ENCODE assay signal across 7 mouse cellular contexts in genomic region chr8:123478456-123479218, GRCm38 (mm10). TPM values are rescaled to one million over a fixed set of nuclear protein-coding genes. Genes with fewer than 3 reads are reported as not detected.
DNase-seq lines count a peak whose midpoint lies in the region; ATAC-seq and TF ChIP-seq lines count a peak whose summit lies in the region.

No protein-coding gene starts in this region.

- no peaks in the 10 kb centered on the region for H3K27me3 ChIP-seq in liver, adult 2 months (ENCODE audit: control insufficient read depth, insufficient read depth, low read length)
- H3K27me3 ChIP-seq in forebrain, embryonic 14.5 days (replicated peaks; ENCODE audit: control insufficient read depth, insufficient read depth, low read length), result no peaks in the 10 kb centered on the region
- no peaks in the 10 kb centered on the region for H3K27me3 ChIP-seq in liver, embryonic 14.5 days (ENCODE audit: control insufficient read depth, insufficient read depth, low read length)
- H3K27me3 ChIP-seq in neural tube, embryonic 13.5 days, result no peaks in the 10 kb centered on the region

- peaks cover 12% of the 10 kb centered on the region; the same call in 1 of the 2 replicates for H3K79me2 ChIP-seq in liver, adult 2 months (ENCODE audit: control insufficient read depth, insufficient read depth, low read length)

- peak; percentile 25 for DNase-seq in liver, adult 2 months (ENCODE audit: extremely low read depth, low read depth, low spot score)
- no peak for DNase-seq in liver
- peak; percentile 48 for DNase-seq in brain, adult 2 months (ENCODE audit: low read depth, low spot score)
- DNase-seq in forebrain, embryonic 14.5 days (ENCODE audit: low spot score), result peak; percentile 23
- peak in 2 of 3 experiments; percentile 12 to 52 for DNase-seq in liver, embryonic 14.5 days (ENCODE audit: low read depth in 3 of 3, low spot score in 3 of 3)
- no peak for DNase-seq in left cerebral cortex, postnatal 4 days

- 25% methylated on average over 16 of the region's 16 CpGs for WGBS in liver, adult 2 months
- WGBS in forebrain, embryonic 14.5 days, result 37% methylated on average over 16 of the region's 16 CpGs
- 29% methylated on average over 16 of the region's 16 CpGs for WGBS in liver, embryonic 14.5 days (ENCODE audit: insufficient replicate concordance)
- WGBS in neural tube, embryonic 13.5 days, result 38% methylated on average over 16 of the region's 16 CpGs

- TF ChIP-seq EP300 in liver, embryonic 14.5 days (IDR thresholded peaks at IDR 0.05; ENCODE audit: low read depth), result no peak

- peak overlapping the region; percentile 83 for H3K4me2 ChIP-seq in forebrain, embryonic 14.5 days (ENCODE audit: low read length)
- peak overlapping the region; percentile 79 for H3K4me2 ChIP-seq in liver, embryonic 14.5 days (ENCODE audit: low read depth)
- peak overlapping the region; percentile 69 for H3K4me2 ChIP-seq in neural tube, embryonic 13.5 days

- ATAC-seq in forebrain, embryonic 14.5 days, result peak; percentile 1; the same call in 1 of the 2 replicates
- peak; percentile 3 for ATAC-seq in liver, embryonic 14.5 days (ENCODE audit: insufficient read depth)
- ATAC-seq in neural tube, embryonic 13.5 days (ENCODE audit: low read depth), result no peak

- H3K4me3 ChIP-seq in liver, adult 2 months (ENCODE audit: insufficient read depth, low read depth, low read length), result peak overlapping the region; percentile 88
- peak overlapping the region; percentile 80 for H3K4me3 ChIP-seq in forebrain, embryonic 14.5 days (ENCODE audit: low read depth, low read length)
- peak overlapping the region; percentile 78 to 85 for H3K4me3 ChIP-seq in liver, embryonic 14.5 days (ENCODE audit: insufficient read depth in 1 of 2, low read depth in 2 of 2, low read length in 2 of 2)
- H3K4me3 ChIP-seq in neural tube, embryonic 13.5 days, result peak overlapping the region; percentile 77

- H3K27ac ChIP-seq in liver, adult 2 months (replicated peaks; ENCODE audit: insufficient read depth, low read depth, low read length), result peak overlapping the region; percentile 94
- peak overlapping the region; percentile 93 for H3K27ac ChIP-seq in forebrain, embryonic 14.5 days (ENCODE audit: low read depth, low read length)
- H3K27ac ChIP-seq in liver, embryonic 14.5 days, result peak overlapping the region; percentile 66
- peak overlapping the region; percentile 96 for H3K27ac ChIP-seq in neural tube, embryonic 13.5 days (replicated peaks)

- peak overlapping the region; percentile 97 for H3K9ac ChIP-seq in liver, adult 2 months (ENCODE audit: low read depth, low read length)
- peak overlapping the region; percentile 86 for H3K9ac ChIP-seq in forebrain, embryonic 14.5 days (ENCODE audit: low read length)
- peak overlapping the region; percentile 80 for H3K9ac ChIP-seq in liver, embryonic 14.5 days (replicated peaks)
- peak overlapping the region; percentile 81 for H3K9ac ChIP-seq in neural tube, embryonic 13.5 days

- peaks cover 11% of the 10 kb centered on the region; the same call in 1 of the 2 replicates for H3K36me3 ChIP-seq in liver, adult 2 months (ENCODE audit: control insufficient read depth, insufficient read depth, low read length)
- H3K36me3 ChIP-seq in forebrain, embryonic 14.5 days (ENCODE audit: control insufficient read depth, insufficient read depth, low read length), result peaks cover 28% of the 10 kb centered on the region
- H3K36me3 ChIP-seq in liver, embryonic 14.5 days (replicated peaks; ENCODE audit: control insufficient read depth, insufficient read depth, low read depth), result peaks cover 11% of the 10 kb centered on the region
- peaks cover 34% of the 10 kb centered on the region for H3K36me3 ChIP-seq in neural tube, embryonic 13.5 days

- TF ChIP-seq POLR2A in liver, adult 2 months (IDR thresholded peaks at IDR 0.05; ENCODE audit: extremely low read depth, insufficient read depth, low read length), result no peak

- TF ChIP-seq CTCF in liver, adult 2 months (IDR thresholded peaks at IDR 0.05; ENCODE audit: low read depth, low read length), result no peak
- no peak for TF ChIP-seq CTCF in liver, embryonic 14.5 days (IDR thresholded peaks at IDR 0.05; ENCODE audit: low read depth)

- H3K9me3 ChIP-seq in forebrain, embryonic 14.5 days (replicated peaks; ENCODE audit: control insufficient read depth, low read length), result no peaks in the 10 kb centered on the region
- H3K9me3 ChIP-seq in liver, embryonic 14.5 days (ENCODE audit: control insufficient read depth, low read length), result no peaks in the 10 kb centered on the region
- no peaks in the 10 kb centered on the region for H3K9me3 ChIP-seq in neural tube, embryonic 13.5 days

- peaks cover 17% of the 10 kb centered on the region; the same call in 1 of the 2 replicates for H3K4me1 ChIP-seq in liver, adult 2 months (ENCODE audit: control insufficient read depth, insufficient read depth, low read length)
- H3K4me1 ChIP-seq in forebrain, embryonic 14.5 days (ENCODE audit: control insufficient read depth, insufficient read depth, low read length), result peaks cover 11% of the 10 kb centered on the region
- H3K4me1 ChIP-seq in liver, embryonic 14.5 days (replicated peaks; ENCODE audit: control insufficient read depth in 2 of 2, insufficient read depth in 2 of 2, low read length in 1 of 2), result peaks cover 15 to 21% of the 10 kb centered on the region in 2 experiments
- H3K4me1 ChIP-seq in neural tube, embryonic 13.5 days (replicated peaks), result peaks cover 22% of the 10 kb centered on the region

- intact Hi-C loops in left cerebral cortex, postnatal 4 days (cut with DNase I), result no loop called here

RNA-seq across cellular contexts. Expression of gene Afg3l1, which starts 0.9 kb away (rescaled TPM):
- total RNA-seq in liver, adult 2 months (2014; rRNA removed), result 22.8 and 26.0 TPM in 2 replicates
- 36.3 and 37.8 TPM in 2 replicates for polyA plus RNA-seq in liver, adult 2 months (2012; rRNA removed)
- polyA plus RNA-seq in forebrain, embryonic 14.5 days (2014; fragmentation: Nextera tagmentation; extraction: Ambion mirVana), result 26.6 and 28.2 TPM in 2 replicates
- 11.0 and 12.6 TPM in 2 replicates for polyA plus RNA-seq in liver, embryonic 14.5 days (2012; rRNA removed)
- polyA plus RNA-seq in liver, embryonic 14.5 days (2014; fragmentation: Nextera tagmentation; extraction: Ambion mirVana), result 13.4 and 13.5 TPM in 2 replicates
- 50.8 and 54.0 TPM in 2 replicates for polyA plus RNA-seq in neural tube, embryonic 13.5 days (2015; fragmentation: Nextera tagmentation; extraction: Ambion mirVana)
- 10 to 100 TPM; 48.3 to 56.9 TPM for total RNA-seq in left cerebral cortex, postnatal 4 days (2021)

RNA-seq across cellular contexts. Expression of gene Dbndd1, which starts 36.6 kb away (rescaled TPM):
- not detected in 2 replicates for total RNA-seq in liver, adult 2 months (2014; rRNA removed)
- not detected in 2 replicates for polyA plus RNA-seq in liver, adult 2 months (2012; rRNA removed)
- polyA plus RNA-seq in forebrain, embryonic 14.5 days (2014; fragmentation: Nextera tagmentation; extraction: Ambion mirVana), result 94.2 and 104 TPM in 2 replicates
- polyA plus RNA-seq in liver, embryonic 14.5 days (2012; rRNA removed), result 0.03 and 0.15 TPM in 2 replicates
- 0.15 TPM in 1 of 2 replicates, not detected in the other for polyA plus RNA-seq in liver, embryonic 14.5 days (2014; fragmentation: Nextera tagmentation; extraction: Ambion mirVana)
- polyA plus RNA-seq in neural tube, embryonic 13.5 days (2015; fragmentation: Nextera tagmentation; extraction: Ambion mirVana), result 68.6 and 84.2 TPM in 2 replicates
- 10 to 100 TPM; 38.3 to 43.4 TPM for total RNA-seq in left cerebral cortex, postnatal 4 days (2021)

RNA-seq across cellular contexts. Expression of gene Gas8, which starts 40.0 kb away (rescaled TPM):
- total RNA-seq in liver, adult 2 months (2014; rRNA removed), result 1.8 TPM in 2 replicates
- polyA plus RNA-seq in liver, adult 2 months (2012; rRNA removed), result 1.4 and 1.6 TPM in 2 replicates
- 39.1 and 43.9 TPM in 2 replicates for polyA plus RNA-seq in forebrain, embryonic 14.5 days (2014; fragmentation: Nextera tagmentation; extraction: Ambion mirVana)
- 1.8 and 3.4 TPM in 2 replicates for polyA plus RNA-seq in liver, embryonic 14.5 days (2012; rRNA removed)
- polyA plus RNA-seq in liver, embryonic 14.5 days (2014; fragmentation: Nextera tagmentation; extraction: Ambion mirVana), result 2.3 and 3.5 TPM in 2 replicates
- polyA plus RNA-seq in neural tube, embryonic 13.5 days (2015; fragmentation: Nextera tagmentation; extraction: Ambion mirVana), result 41.1 and 45.8 TPM in 2 replicates
- total RNA-seq in left cerebral cortex, postnatal 4 days (2021), result 10 to 100 TPM; 42.3 to 46.7 TPM

RNA-seq across cellular contexts. Expression of gene Def8, which starts 55.3 kb away (rescaled TPM):
- total RNA-seq in liver, adult 2 months (2014; rRNA removed), result 20.5 and 20.6 TPM in 2 replicates
- 32.2 and 33.5 TPM in 2 replicates for polyA plus RNA-seq in liver, adult 2 months (2012; rRNA removed)
- polyA plus RNA-seq in forebrain, embryonic 14.5 days (2014; fragmentation: Nextera tagmentation; extraction: Ambion mirVana), result 44.3 and 48.4 TPM in 2 replicates
- polyA plus RNA-seq in liver, embryonic 14.5 days (2012; rRNA removed), result 7.1 and 8.0 TPM in 2 replicates
- polyA plus RNA-seq in liver, embryonic 14.5 days (2014; fragmentation: Nextera tagmentation; extraction: Ambion mirVana), result 10.5 and 12.6 TPM in 2 replicates
- polyA plus RNA-seq in neural tube, embryonic 13.5 days (2015; fragmentation: Nextera tagmentation; extraction: Ambion mirVana), result 43.3 and 44.5 TPM in 2 replicates
- total RNA-seq in left cerebral cortex, postnatal 4 days (2021), result 10 to 100 TPM; 68.3 to 70.1 TPM

Comparison
In these comparisons a context has a peak if more than half of its experiments do, and no peak if none do; other contexts are left out.
1. DNase-seq: peak in liver, adult 2 months (single experiment), brain, adult 2 months (single experiment), forebrain, embryonic 14.5 days (single experiment) and liver, embryonic 14.5 days (2 of 3); none in liver (single experiment) and left cerebral cortex, postnatal 4 days (single experiment).
2. RNA of gene Dbndd1, which starts 36.6 kb away (polyA plus RNA-seq): 94.2 to 104 TPM in forebrain, embryonic 14.5 days and 68.6 to 84.2 TPM in neural tube, embryonic 13.5 days; 0.03 to 0.15 TPM in liver, embryonic 14.5 days and not detected in liver, adult 2 months; every median in the first group is over 10 times any median in the second.
3. Peak in every context shown above with its lines, with median percentiles within 50 percentile points of each other: H3K27ac ChIP-seq, H3K4me3 ChIP-seq, H3K9ac ChIP-seq and H3K4me2 ChIP-seq.